Mouse (Mus musculus) CH12.LX (cell line): ENCODE results near the gene Tceal5. TPM values are rescaled to one million over a fixed set of nuclear protein-coding genes. Genes with fewer than 3 reads are reported as not detected.

Experiments
- DNase-seq: peaks from one replicate; pipeline ENCODE4 v3.0.0-alpha.2; 2013; ENCODE audit errors: extremely low read depth
- H3K27ac ChIP-seq: 2 replicates; pipeline ENCODE4 v1.5.1; 2012; ENCODE audit warnings: low read depth, mild to moderate bottlenecking, control low read depth, moderate library complexity; ENCODE audit not compliant: insufficient read depth
- H3K27me3 ChIP-seq: replicated peaks from 2 replicates; pipeline ENCODE3; 2012; ENCODE audit warnings: inconsistent platforms
- H3K36me3 ChIP-seq, 2 experiments: replicated peaks in 1 of 2; 2 replicates each; pipeline versions ENCODE3 to v1.6.1; 2012; ENCODE audit warnings: inconsistent platforms in 1 of 2, low read length in 1 of 2, mild to moderate bottlenecking in 1 of 2, mixed read lengths in 1 of 2, moderate library complexity in 1 of 2; ENCODE audit not compliant: control insufficient read depth in 1 of 2, insufficient read depth in 1 of 2
- H3K4me1 ChIP-seq, 2 experiments: 2 replicates each; pipeline ENCODE4 v1.6.1; 2012; ENCODE audit warnings: inconsistent platforms in 1 of 2, moderate library complexity in 1 of 2; ENCODE audit not compliant: insufficient read depth in 2 of 2, control insufficient read depth in 1 of 2
- H3K4me2 ChIP-seq: 2 replicates; pipeline ENCODE4 v1.6.1; 2012; ENCODE audit warnings: low read depth, mild to moderate bottlenecking, control low read depth; ENCODE audit not compliant: poor library complexity, insufficient read depth, severe bottlenecking
- H3K4me3 ChIP-seq, 3 experiments: fragments of 150-350 bp in 1 of 3; sonication (generic) in 1 of 3; replicated peaks in 1 of 3; 2 replicates each; pipeline versions ENCODE3 to v1.5.1; 2011 to 2012; ENCODE audit warnings: low read depth in 2 of 3, low read length in 2 of 3, mild to moderate bottlenecking in 2 of 3, moderate library complexity in 2 of 3, control low read depth in 1 of 3, improper control_type of control experiment in 1 of 3, inconsistent platforms in 1 of 3, mixed read lengths in 1 of 3; ENCODE audit not compliant: poor library complexity in 1 of 3
- H3K79me2 ChIP-seq: replicated peaks from 2 replicates; pipeline ENCODE4 v1.6.1; 2012; ENCODE audit warnings: mild to moderate bottlenecking, moderate library complexity; ENCODE audit not compliant: control insufficient read depth, poor library complexity, insufficient read depth, severe bottlenecking; ENCODE audit errors: extremely low read depth
- H3K9ac ChIP-seq: 2 replicates; pipeline ENCODE4 v1.6.1; 2012; ENCODE audit warnings: low read depth, mild to moderate bottlenecking, control low read depth, moderate library complexity; ENCODE audit not compliant: insufficient read depth
- H3K9me3 ChIP-seq: replicated peaks from 2 replicates; pipeline ENCODE3; 2012; ENCODE audit warnings: low read length, inconsistent platforms, mixed read lengths
- BHLHE40 ChIP-seq: IDR thresholded peaks from 2 replicates; pipeline ENCODE4 v1.6.1; 2011; ENCODE audit warnings: mild to moderate bottlenecking, low read depth, low read length, improper control_type of control experiment
- CHD1 ChIP-seq: IDR thresholded peaks from 2 replicates; pipeline ENCODE4 v1.6.1; 2012; ENCODE audit warnings: low read depth, low read length, improper control_type of control experiment, inconsistent platforms
- E2F4 ChIP-seq: IDR thresholded peaks from 2 replicates; pipeline ENCODE4 v1.6.1; 2011; ENCODE audit warnings: low read depth, low read length, improper control_type of control experiment; ENCODE audit not compliant: insufficient replicate concordance
- EP300 ChIP-seq: IDR thresholded peaks from 2 replicates; pipeline ENCODE4 v1.6.1; 2011; ENCODE audit warnings: low read length, improper control_type of control experiment
- ETS1 ChIP-seq: conservative IDR thresholded peaks from 2 replicates; pipeline ENCODE4 v1.6.1; 2012; ENCODE audit warnings: low read depth, mild to moderate bottlenecking, inconsistent platforms, low read length, improper control_type of control experiment, moderate library complexity
- GABPA ChIP-seq: IDR thresholded peaks from 2 replicates; pipeline ENCODE4 v1.6.1; 2012; ENCODE audit warnings: low read depth, low read length, improper control_type of control experiment, inconsistent platforms; ENCODE audit not compliant: insufficient replicate concordance
- IRF4 ChIP-seq: IDR thresholded peaks from 2 replicates; pipeline ENCODE4 v1.6.1; 2014; ENCODE audit warnings: low read depth, mild to moderate bottlenecking, inconsistent platforms, low read length, improper control_type of control experiment
- JUN ChIP-seq: IDR thresholded peaks from 2 replicates; pipeline ENCODE4 v1.6.1; 2011; ENCODE audit warnings: low read depth, mild to moderate bottlenecking, low read length, improper control_type of control experiment, moderate library complexity; ENCODE audit not compliant: insufficient read depth
- KAT2A ChIP-seq: IDR thresholded peaks from 2 replicates; pipeline ENCODE4 v1.6.1; 2012; ENCODE audit warnings: low read length, improper control_type of control experiment, inconsistent platforms; ENCODE audit not compliant: insufficient replicate concordance
- MAX ChIP-seq: IDR thresholded peaks from 2 replicates; pipeline ENCODE4 v1.6.1; 2011; ENCODE audit warnings: low read length, improper control_type of control experiment
- MEF2A ChIP-seq: IDR thresholded peaks from 2 replicates; pipeline ENCODE4 v1.6.1; 2014; ENCODE audit warnings: low read depth, mild to moderate bottlenecking, inconsistent platforms, low read length, improper control_type of control experiment, borderline replicate concordance
- NELFE ChIP-seq: IDR thresholded peaks from 2 replicates; pipeline ENCODE4 v1.6.1; 2011; ENCODE audit warnings: low read depth, low read length, improper control_type of control experiment
- POLR2A ChIP-seq: IDR thresholded peaks from 2 replicates; pipeline ENCODE4 v1.6.1; 2011; ENCODE audit warnings: low read depth, mild to moderate bottlenecking, improper control_type of control experiment, low read length
- POLR2AphosphoS2 ChIP-seq: IDR thresholded peaks from 2 replicates; pipeline ENCODE4 v1.6.1; 2011; ENCODE audit warnings: low read depth, low read length, improper control_type of control experiment
- RCOR1 ChIP-seq: conservative IDR thresholded peaks from 2 replicates; pipeline ENCODE4 v1.6.1; 2012; ENCODE audit warnings: low read depth, mild to moderate bottlenecking, inconsistent platforms, low read length, improper control_type of control experiment
- SMC3 ChIP-seq: IDR thresholded peaks from 2 replicates; pipeline ENCODE4 v1.6.1; 2011; ENCODE audit warnings: low read depth, low read length, improper control_type of control experiment
- TBP ChIP-seq: conservative IDR thresholded peaks from 2 replicates; pipeline ENCODE4 v1.6.1; 2011; ENCODE audit warnings: low read depth, low read length, improper control_type of control experiment
- TCF12 ChIP-seq: IDR thresholded peaks from 2 replicates; pipeline ENCODE4 v1.6.1; 2014; ENCODE audit warnings: low read depth, mild to moderate bottlenecking, inconsistent platforms, low read length, improper control_type of control experiment
- USF1 ChIP-seq: IDR thresholded peaks from 2 replicates; pipeline ENCODE4 v1.6.1; 2014; ENCODE audit warnings: low read depth, mild to moderate bottlenecking, inconsistent platforms, low read length, improper control_type of control experiment
- ZC3H11A ChIP-seq: IDR thresholded peaks from 2 replicates; pipeline ENCODE4 v1.6.1; 2012; ENCODE audit warnings: low read depth, mild to moderate bottlenecking, inconsistent platforms, low read length, improper control_type of control experiment
- ZMIZ1 ChIP-seq: IDR thresholded peaks from 2 replicates; pipeline ENCODE4 v1.6.1; 2012; ENCODE audit warnings: low read depth, mild to moderate bottlenecking, inconsistent platforms, low read length, improper control_type of control experiment
- dilution Hi-C: fragments of 300-500 bp; cut with MboI; formaldehyde crosslinking; loops from 2 replicates; pipeline ENCODE4 v1.14.3; 2020; ENCODE audit warnings: low sequenced_read_pairs; ENCODE audit not compliant: extremely low pct_unique_long_range_greater_than_20kb, extremely low pct_ligation_motif_present
- in situ Hi-C: fragments of 300-500 bp; cut with MboI; formaldehyde crosslinking; loops from 3 replicates; pipeline ENCODE4 v1.14.3; 2019; ENCODE audit warnings: low sequenced_read_pairs, low pct_ligation_motif_present, low pct_unique_long_range_greater_than_20kb, mixed read lengths
- polyA plus RNA-seq: library from polyadenylated mRNA; unstranded; fragments of >175 nt; gene quantifications from 2 replicates; pipeline ENCODE4 v1.2.1, GENCODE M21; 2012; ENCODE audit warnings: low read depth; ENCODE audit not compliant: insufficient read length
- total RNA-seq, 2 experiments: library from RNA; depleted of rRNA; stranded (reverse); fragments of 300-350 nt in 1 of 2; fragments of >200 nt in 1 of 2; gene quantifications; 2 replicates each; pipeline ENCODE4 v1.2.3; 2012 to 2014

The Tceal5 gene
- 0.30 TPM in 1 of 2 replicates, not detected in the other for total RNA-seq (2012; rRNA removed)
- not detected in 2 replicates for total RNA-seq (2014; rRNA removed)
- polyA plus RNA-seq = not detected in 2 replicates

DNA sequence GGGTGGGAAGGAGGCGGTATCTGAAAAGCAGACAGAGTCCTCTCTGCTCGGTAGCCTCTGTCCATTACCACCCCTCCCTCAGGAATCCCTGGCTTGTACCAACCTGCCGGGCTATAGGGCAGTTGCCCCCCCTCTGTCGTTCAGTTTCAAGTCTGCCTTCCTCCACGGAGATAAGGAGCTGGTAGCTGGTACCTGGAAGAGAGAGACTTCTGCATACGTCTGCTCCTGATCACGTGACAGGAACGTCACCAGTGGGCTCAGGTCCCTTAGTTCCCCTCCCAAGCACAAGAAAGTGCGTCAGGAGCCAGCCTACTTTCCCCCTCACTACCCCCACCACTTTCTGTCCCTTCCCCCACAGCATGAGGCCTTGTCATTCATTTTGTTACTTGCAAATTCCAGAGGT is at the start of gene Tceal5:
Gene Tceal5 (minus strand): TSS at position 213 of the 403 bp plus-strand sequence.
- in situ Hi-C loops (no loop called here), dilution Hi-C loops (no loop called here)
- Histone ChIP-seq H3K27ac (no peak within 1 kb of the TSS), H3K9me3 (no peaks in the 10 kb centered on the region), H3K4me1 (no peaks in the 10 kb centered on the region), H3K4me3 (no peak within 1 kb of the TSS), H3K4me2 (peak within 1 kb of the TSS; percentile 21; the same call in 1 of the 2 replicates), H3K79me2 (no peaks in the 10 kb centered on the region), H3K36me3 (no peaks in the 10 kb centered on the region), H3K27me3 (no peaks in the 10 kb centered on the region), H3K9ac (no peak within 1 kb of the TSS)
- no peak for DNase-seq
- TF ChIP-seq BHLHE40 (no peak), MEF2A (no peak), RCOR1 (no peak), TBP (no peak), CHD1 (no peak), E2F4 (no peak), USF1 (no peak), KAT2A (no peak), POLR2AphosphoS2 (no peak), ZC3H11A (no peak), SMC3 (no peak), ZMIZ1 (no peak), EP300 (no peak), ETS1 (no peak), TCF12 (no peak), NELFE (no peak), IRF4 (no peak), MAX (no peak), GABPA (no peak), JUN (no peak)

DNA sequence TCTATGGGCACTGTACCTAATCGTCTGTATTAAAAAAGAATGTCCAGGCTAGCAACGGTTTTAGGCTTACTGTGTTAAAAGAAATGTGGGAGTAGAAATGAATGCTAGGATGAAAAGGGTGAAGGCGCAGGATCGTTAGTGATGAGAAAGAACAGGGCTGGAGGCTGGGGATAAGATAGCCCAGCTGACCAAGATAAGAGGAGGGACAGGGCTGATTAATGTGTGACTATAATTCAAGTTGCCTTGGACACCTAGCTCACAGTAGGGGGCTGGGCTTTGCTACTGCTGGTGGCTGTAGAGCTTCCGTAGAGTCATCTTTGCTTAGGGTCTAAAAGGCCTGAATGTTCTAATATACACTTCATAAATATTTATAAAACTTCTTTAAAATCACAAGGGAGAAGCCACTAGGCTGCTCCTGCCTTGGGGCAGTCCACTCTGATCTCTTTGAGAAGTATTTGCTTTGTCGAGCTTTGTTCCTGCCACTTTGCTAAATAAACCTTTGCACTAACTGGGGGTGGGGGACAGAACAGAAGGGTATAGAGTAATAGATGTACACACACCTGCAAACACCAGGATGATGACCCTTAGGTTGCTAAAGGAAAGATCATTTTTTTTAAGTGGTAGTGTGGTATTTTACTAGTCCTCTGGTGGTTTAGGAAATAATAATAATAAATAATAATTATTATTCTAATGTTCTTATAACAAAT is 48.5 kb upstream of the Tceal5 start:
- H3K9me3 ChIP-seq = no peaks in the 10 kb centered on the region
- TF ChIP-seq IRF4 (no peak), SMC3 (no peak), KAT2A (no peak), POLR2A (no peak), MAX (no peak), ETS1 (no peak), EP300 (no peak)

More for the DNA sequence above, 48.5 kb upstream of the Tceal5 start:
- H3K4me3 ChIP-seq = no peak overlapping the region
- H3K4me1 ChIP-seq = no peaks in the 10 kb centered on the region
- H3K4me2 ChIP-seq = no peak overlapping the region
- H3K27me3 ChIP-seq = no peaks in the 10 kb centered on the region
- no peak overlapping the region for H3K27ac ChIP-seq
- dilution Hi-C loops (no loop called here), in situ Hi-C loops (no loop called here)
- H3K9ac ChIP-seq = no peak overlapping the region
- H3K36me3 ChIP-seq = peaks cover 0 to 10% of the 10 kb centered on the region in 2 experiments
- no peaks in the 10 kb centered on the region for H3K79me2 ChIP-seq
- no peak for DNase-seq
